Mouse (Mus musculus) left cerebral cortex, postnatal 10 days (tissue): ENCODE data around the gene Gm12830. TPM values are rescaled to one million over a fixed set of nuclear protein-coding genes. Genes with fewer than 3 reads are reported as not detected.

ENCODE experiments used
- DNase-seq, 2 experiments: peaks; one replicate each; pipeline ENCODE4 v3.0.0; 2021 to 2022; ENCODE audit warnings: low spot score in 2 of 2, mixed read lengths in 1 of 2; ENCODE audit errors: extremely low spot score in 1 of 2
- intact Hi-C: fragments of 180-260 bp; cut with DNase I; formaldehyde crosslinking; loops from one replicate; pipeline ENCODE4 v1.15.1; 2025
- total RNA-seq, 2 experiments: library from RNA; stranded (reverse); gene quantifications; 2 replicates each; pipeline ENCODE4 v1.2.3; 2021

Gene Gm12830
- total RNA-seq, 2 experiments from 2014 or later = not detected

GRCm38 (mm10) chr4:114842376-114842960 lies 20.9 kb downstream of the Gm12830 start:
- intact Hi-C loops = no loop called here
- no peak for DNase-seq

GRCm38 (mm10) chr4:114843097-114843721 lies 21.7 kb downstream of the Gm12830 start:
- DNase-seq = peak in 1 of 2 experiments; percentile 43
- intact Hi-C loops = no loop called here

- no peak for DNase-seq
- intact Hi-C loops = no loop called here
Measured at GRCm38 (mm10) chr4:114844600-114844999, 23.1 kb downstream of the Gm12830 start.

- intact Hi-C loops = no loop called here
- DNase-seq = no peak
Measured at GRCm38 (mm10) chr4:114845622-114846021, 24.1 kb downstream of the Gm12830 start.

- intact Hi-C loops = no loop called here
Measured at GRCm38 (mm10) chr4:114846723-114847122, 25.2 kb downstream of the Gm12830 start.

GRCm38 (mm10) chr4:114853968-114854367 lies 32.4 kb downstream of the Gm12830 start:
- intact Hi-C loops = no loop called here
- DNase-seq = no peak

More at GRCm38 (mm10) chr4:114846723-114847122, 25.2 kb downstream of the Gm12830 start:
- DNase-seq = no peak

- DNase-seq = no peak
Measured at GRCm38 (mm10) chr4:114858426-114858825, 36.9 kb downstream of the Gm12830 start.

GRCm38 (mm10) chr4:114863166-114863565 lies 41.6 kb downstream of the Gm12830 start:
- intact Hi-C loops = no loop called here
- DNase-seq = no peak

More at GRCm38 (mm10) chr4:114858426-114858825, 36.9 kb downstream of the Gm12830 start:
- intact Hi-C loops = no loop called here

- DNase-seq = peak in 1 of 2 experiments; percentile 36
- intact Hi-C loops = no loop called here
Measured at GRCm38 (mm10) chr4:114869765-114870490, 48.4 kb downstream of the Gm12830 start.

- DNase-seq = no peak
- intact Hi-C loops = no loop called here
Measured at GRCm38 (mm10) chr4:114876441-114876972, 55.0 kb downstream of the Gm12830 start.

- no peak for DNase-seq
- intact Hi-C loops = no loop called here
Measured at GRCm38 (mm10) chr4:114882232-114882631, 60.7 kb downstream of the Gm12830 start.

- peak in 1 of 2 experiments; percentile 66 for DNase-seq
- intact Hi-C loops = no loop called here
Measured at GRCm38 (mm10) chr4:114897853-114898252, 76.3 kb downstream of the Gm12830 start.

GRCm38 (mm10) chr4:114899885-114900284 lies 78.4 kb downstream of the Gm12830 start:
- DNase-seq = no peak
- intact Hi-C loops = loop anchor here (5.0 kb wide), 3 partner anchors 157 to 1037 kb away; partner anchors contain the start of genes Dmbx1 and Tal1

GRCm38 (mm10) chr4:114900866-114901642 lies 79.5 kb downstream of the Gm12830 start:
- no peak for DNase-seq
- intact Hi-C loops = loop anchor here (5.0 kb wide), 3 partner anchors 156 to 1036 kb away; partner anchors contain the start of genes Dmbx1 and Tal1

- no peak for DNase-seq
- intact Hi-C loops = loop anchor here (5.0 kb wide), 3 partner anchors 156 to 1036 kb away; partner anchors contain the start of genes Dmbx1 and Tal1
Measured at GRCm38 (mm10) chr4:114901643-114902351, 80.3 kb downstream of the Gm12830 start.

- no peak for DNase-seq
- intact Hi-C loops = loop anchor here (5.0 kb wide), 3 partner anchors 154 to 1034 kb away; partner anchors contain the start of genes Dmbx1 and Tal1
Measured at GRCm38 (mm10) chr4:114902641-114903421, 81.3 kb downstream of the Gm12830 start.

- DNase-seq = no peak
- intact Hi-C loops = loop anchor here (5.0 kb wide), 3 partner anchors 154 to 1034 kb away; partner anchors contain the start of genes Dmbx1 and Tal1
Measured at GRCm38 (mm10) chr4:114903422-114903782, 81.9 kb downstream of the Gm12830 start.
